Mouse (Mus musculus): ENCODE measurements at regions not wholly inside any gene's neighbourhood (a gene's known extent, or its start where the extent isn't known, plus 50 kb on each side); places are given as distances from the start of the nearest gene placed in this dataset.

- DNase-seq (ENCODE audit: low spot score in 2 of 2), result no peak
Observed at GRCm38 (mm10) chr11:112839721-112840494, 57.9 kb downstream of the Sox9 start.

- no peak for DNase-seq (ENCODE audit: low spot score in 2 of 2)
Observed at GRCm38 (mm10) chr11:112840495-112840828, 58.4 kb downstream of the Sox9 start.

GRCm38 (mm10) chr11:112844258-112844901 lies 62.4 kb downstream of the Sox9 start:
- no peak for DNase-seq (ENCODE audit: low spot score in 2 of 2)

GRCm38 (mm10) chr11:112847146-112847545 lies 65.1 kb downstream of the Sox9 start:
- no peak for DNase-seq (ENCODE audit: low spot score in 2 of 2)

- no peak for DNase-seq (ENCODE audit: low spot score in 2 of 2)
Observed at GRCm38 (mm10) chr11:112847851-112848250, 65.8 kb downstream of the Sox9 start.

GRCm38 (mm10) chr11:112849974-112850373 lies 68.0 kb downstream of the Sox9 start:
- DNase-seq (ENCODE audit: low spot score in 2 of 2), result no peak

- DNase-seq (ENCODE audit: low spot score in 2 of 2), result no peak
Observed at GRCm38 (mm10) chr11:112850532-112851272, 68.7 kb downstream of the Sox9 start.

- no peak for DNase-seq (ENCODE audit: low spot score in 2 of 2)
Observed at GRCm38 (mm10) chr11:112851321-112851720, 69.3 kb downstream of the Sox9 start.

- DNase-seq (ENCODE audit: low spot score in 2 of 2), result no peak
Observed at GRCm38 (mm10) chr11:112855975-112856374, 74.0 kb downstream of the Sox9 start.

GRCm38 (mm10) chr11:112859309-112859708 lies 77.3 kb downstream of the Sox9 start:
- DNase-seq (ENCODE audit: low spot score in 2 of 2), result no peak

- DNase-seq (ENCODE audit: low spot score in 2 of 2), result no peak
Observed at GRCm38 (mm10) chr11:112860797-112861196, 78.8 kb downstream of the Sox9 start.

- DNase-seq (ENCODE audit: low spot score in 2 of 2), result no peak
Observed at GRCm38 (mm10) chr11:112861233-112861632, 79.2 kb downstream of the Sox9 start.

- no peak for DNase-seq (ENCODE audit: low spot score in 2 of 2)
Observed at GRCm38 (mm10) chr11:112865836-112866235, 83.8 kb downstream of the Sox9 start.

GRCm38 (mm10) chr11:112869571-112869970 lies 87.5 kb downstream of the Sox9 start:
- DNase-seq (ENCODE audit: low spot score in 2 of 2), result no peak

- no peak for DNase-seq (ENCODE audit: low spot score in 2 of 2)
Observed at GRCm38 (mm10) chr11:112870201-112871035, 88.4 kb downstream of the Sox9 start.

- DNase-seq (ENCODE audit: low spot score in 2 of 2), result no peak
Observed at GRCm38 (mm10) chr11:112872677-112873367, 90.8 kb downstream of the Sox9 start.

- DNase-seq (ENCODE audit: low spot score in 2 of 2), result no peak
Observed at GRCm38 (mm10) chr11:112874239-112874638, 92.2 kb downstream of the Sox9 start.

- no peak for DNase-seq (ENCODE audit: low spot score in 2 of 2)
Observed at GRCm38 (mm10) chr11:112876226-112876625, 94.2 kb downstream of the Sox9 start.

GRCm38 (mm10) chr11:112878436-112878835 lies 96.4 kb downstream of the Sox9 start:
- no peak for DNase-seq (ENCODE audit: low spot score in 2 of 2)

GRCm38 (mm10) chr11:112880736-112881135 lies 98.7 kb downstream of the Sox9 start:
- DNase-seq (ENCODE audit: low spot score in 2 of 2), result no peak

Data from adrenal gland, postnatal 4 days (tissue).